ENCODE assay signal across 23 mouse cellular contexts in genomic region chr16:13921781-13922180, GRCm38 (mm10). TPM values are rescaled to one million over a fixed set of nuclear protein-coding genes. Genes with fewer than 3 reads are reported as not detected.
"Had no signal": no experiment of that assay in that cellular context is flagged by ENCODE, and none has a peak within 500 bp of the region (broad histone marks: within the 10 kb centered on the region; RNA-seq: fewer than 3 reads in every experiment).

No protein-coding gene starts in this region.

- H3K4me3 ChIP-seq: gastrocnemius, adult 2 months; heart, adult 2 months; heart, embryonic 13.5 days; heart, embryonic 15.5 days; hindbrain, embryonic 10.5 days; hindbrain, embryonic 12.5 days; left cerebral cortex, adult 2 months; limb, embryonic 10.5 days; limb, embryonic 12.5 days; liver, embryonic 13.5 days; liver, embryonic 15.5 days had no signal

- H3K27me3 ChIP-seq: heart, embryonic 13.5 days; heart, embryonic 15.5 days; hindbrain, embryonic 12.5 days; limb, embryonic 12.5 days; liver, embryonic 13.5 days; liver, embryonic 15.5 days had no signal

- H3K4me2 ChIP-seq: heart, embryonic 11.5 days; heart, embryonic 13.5 days; heart, embryonic 15.5 days; hindbrain, embryonic 12.5 days; hindbrain, embryonic 14.5 days; limb, embryonic 12.5 days; liver, embryonic 11.5 days; liver, embryonic 13.5 days; liver, embryonic 15.5 days had no signal

- H3K36me3 ChIP-seq: heart, embryonic 15.5 days; hindbrain, embryonic 10.5 days; limb, embryonic 10.5 days; liver, embryonic 13.5 days; liver, embryonic 15.5 days had no signal

- H3K27ac ChIP-seq: gastrocnemius, adult 2 months; heart, adult 2 months; heart, embryonic 13.5 days; heart, embryonic 15.5 days; hindbrain, embryonic 10.5 days; hindbrain, embryonic 12.5 days; hindbrain, embryonic 14.5 days; hindbrain, postnatal 0 days; left cerebral cortex, adult 2 months; limb, embryonic 10.5 days; limb, embryonic 12.5 days; liver, embryonic 13.5 days; liver, embryonic 15.5 days had no signal

- H3K4me1 ChIP-seq: heart, embryonic 13.5 days; heart, embryonic 15.5 days; hindbrain, embryonic 10.5 days; hindbrain, embryonic 12.5 days; limb, embryonic 10.5 days; limb, embryonic 12.5 days; liver, embryonic 13.5 days; liver, embryonic 15.5 days had no signal

- H3K9ac ChIP-seq: heart, embryonic 13.5 days; heart, embryonic 15.5 days; hindbrain, embryonic 12.5 days; hindbrain, embryonic 14.5 days; limb, embryonic 12.5 days; liver, embryonic 13.5 days; liver, embryonic 15.5 days had no signal

- DNase-seq: gastrocnemius, adult 2 months; gastrocnemius, postnatal 10 days; gastrocnemius, postnatal 25 days; heart, adult 2 months; heart, postnatal 14 days; heart, postnatal 36 days; kidney, postnatal 10 days; layer of hippocampus, adult 9-11 months; liver; liver, embryonic 13.5 days had no signal

- H3K9me3 ChIP-seq: hindbrain, embryonic 12.5 days; limb, embryonic 10.5 days; liver, embryonic 13.5 days; liver, embryonic 15.5 days had no signal

RNA-seq across cellular contexts. Expression of gene Mpv17l, which starts 18.8 kb away (rescaled TPM):
- total RNA-seq: granulocyte monocyte progenitor cell, adult 5-6 weeks had no signal
